In the genomic region with DNA sequence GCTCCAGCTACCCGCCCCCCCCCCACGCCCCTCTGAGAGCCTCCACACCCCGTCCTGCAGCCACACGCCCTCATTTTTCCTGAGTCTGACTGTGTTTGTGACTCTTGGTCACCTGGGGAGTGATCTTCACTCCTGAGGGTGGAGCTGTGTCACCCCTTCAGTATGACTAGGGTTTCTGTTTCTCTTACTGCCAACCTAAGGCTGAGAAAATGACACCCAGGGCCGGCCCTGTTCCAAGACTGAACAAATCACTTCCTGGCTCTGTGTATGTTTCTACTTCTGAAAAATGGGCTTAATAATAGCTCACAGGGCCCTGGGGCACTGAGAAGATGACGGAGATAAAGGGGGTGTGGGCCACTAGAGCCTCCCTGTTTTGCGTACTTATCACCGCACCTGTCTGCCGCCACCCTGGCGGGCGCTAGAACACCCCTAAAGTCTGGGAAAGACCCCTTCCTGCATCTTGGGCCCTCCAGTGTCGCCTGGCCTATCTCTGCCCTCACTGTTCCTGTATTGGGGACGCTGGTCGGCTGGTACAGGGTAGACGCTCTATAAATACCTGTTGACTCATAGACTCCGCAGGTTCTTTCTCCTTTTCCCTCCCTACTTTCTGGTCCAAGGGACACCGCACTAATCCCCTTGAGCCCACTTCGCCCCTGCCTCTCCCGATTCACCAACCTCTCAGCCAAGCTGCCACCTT, we compare ENCODE assay signal across 10 mouse cellular contexts. TPM values are rescaled to one million over a fixed set of nuclear protein-coding genes. Genes with fewer than 3 reads are reported as not detected.
DNase-seq lines count a peak whose midpoint lies in the region; ATAC-seq lines count a peak whose summit lies in the region.
"Had no signal": no experiment of that assay in that cellular context is flagged by ENCODE, and none has a peak within 500 bp of the region (broad histone marks: within the 10 kb centered on the region; RNA-seq: fewer than 3 reads in every experiment).

No protein-coding gene starts in this region.

- H3K4me3 ChIP-seq in liver, embryonic 11.5 days (ENCODE audit: low read depth, low read length) = peak overlapping the region; percentile 23
- H3K4me3 ChIP-seq in intestine, embryonic 16.5 days (ENCODE audit: low read length) = peak overlapping the region; percentile 58
- no peak overlapping the region for H3K4me3 ChIP-seq in neural tube, embryonic 12.5 days

- no peak for ATAC-seq in liver, embryonic 11.5 days (replicated peaks; ENCODE audit: low FRiP score)
- peak; percentile 78 for ATAC-seq in intestine, embryonic 16.5 days
- no peak for ATAC-seq in neural tube, embryonic 12.5 days (ENCODE audit: low FRiP score, low read depth)

- H3K4me1 ChIP-seq in liver, embryonic 11.5 days (replicated peaks; ENCODE audit: control insufficient read depth, insufficient read depth, low read length) = peaks cover 8% of the 10 kb centered on the region
- H3K4me1 ChIP-seq in intestine, embryonic 16.5 days (ENCODE audit: control insufficient read depth, insufficient read depth, low read length) = 0 out of 2 replicates have a peak, but pooled peaks cover 6% of the 10 kb centered on the region
- no peaks in the 10 kb centered on the region for H3K4me1 ChIP-seq in neural tube, embryonic 12.5 days

- 23% methylated on average over 19 of the region's 19 CpGs for WGBS in liver, embryonic 11.5 days
- 19% methylated on average over 19 of the region's 19 CpGs for WGBS in intestine, embryonic 16.5 days
- 30% methylated on average over 19 of the region's 19 CpGs for WGBS in neural tube, embryonic 12.5 days

- H3K27ac ChIP-seq in liver, embryonic 11.5 days (ENCODE audit: low read depth, low read length) = no peak overlapping the region
- H3K27ac ChIP-seq in intestine, embryonic 16.5 days (ENCODE audit: low read length) = peak overlapping the region; percentile 77
- H3K27ac ChIP-seq in neural tube, embryonic 12.5 days = no peak overlapping the region
- H3K27ac ChIP-seq: layer of hippocampus, adult 2 months had no signal

- no peak overlapping the region for H3K9ac ChIP-seq in liver, embryonic 11.5 days (ENCODE audit: low read depth, low read length)
- H3K9ac ChIP-seq in intestine, embryonic 16.5 days (ENCODE audit: low read depth, low read length) = peak overlapping the region; percentile 70
- H3K9ac ChIP-seq in neural tube, embryonic 12.5 days = no peak overlapping the region

- no peaks in the 10 kb centered on the region for H3K36me3 ChIP-seq in liver, embryonic 11.5 days (ENCODE audit: control insufficient read depth, insufficient read depth, low read length)
- H3K36me3 ChIP-seq in intestine, embryonic 16.5 days (ENCODE audit: control insufficient read depth, insufficient read depth, low read length) = no peaks in the 10 kb centered on the region
- H3K36me3 ChIP-seq in neural tube, embryonic 12.5 days = no peaks in the 10 kb centered on the region

- peak overlapping the region; percentile 53 for H3K4me2 ChIP-seq in liver, embryonic 11.5 days
- H3K4me2 ChIP-seq in intestine, embryonic 16.5 days (ENCODE audit: low read depth, low read length) = peak overlapping the region; percentile 54
- H3K4me2 ChIP-seq in neural tube, embryonic 12.5 days (replicated peaks) = peak overlapping the region; percentile 16; the same call in 1 of the 2 replicates

- H3K27me3 ChIP-seq in liver, embryonic 11.5 days (replicated peaks; ENCODE audit: control insufficient read depth, insufficient read depth, low read length) = peaks cover 25% of the 10 kb centered on the region
- H3K27me3 ChIP-seq in intestine, embryonic 16.5 days (replicated peaks; ENCODE audit: control insufficient read depth, insufficient read depth, low read length) = 0 out of 2 replicates have a peak, but pooled peaks cover 2% of the 10 kb centered on the region
- H3K27me3 ChIP-seq in neural tube, embryonic 12.5 days (replicated peaks) = peaks cover 25% of the 10 kb centered on the region

- peak; percentile 14 for DNase-seq in cerebellum, adult 9-10 months
- DNase-seq in cerebellum, postnatal 14 days = no peak
- DNase-seq in liver, embryonic 11.5 days (ENCODE audit: low spot score) = no peak
- DNase-seq in liver = no peak
- DNase-seq in right cerebral cortex, adult 2 months (ENCODE audit: low spot score in 2 of 2) = no peak
- DNase-seq in spleen, adult 12 weeks (ENCODE audit: low spot score) = no peak

- H3K9me3 ChIP-seq in liver, embryonic 11.5 days (ENCODE audit: control insufficient read depth, low read length) = no peaks in the 10 kb centered on the region
- H3K9me3 ChIP-seq in intestine, embryonic 16.5 days (ENCODE audit: control insufficient read depth, low read length) = no peaks in the 10 kb centered on the region
- no peaks in the 10 kb centered on the region for H3K9me3 ChIP-seq in neural tube, embryonic 12.5 days

RNA-seq across cellular contexts. Expression of gene Cnksr1, which starts 0.5 kb away (rescaled TPM):
- polyA plus RNA-seq in liver, embryonic 11.5 days (2014; fragmentation: Nextera tagmentation; extraction: Ambion mirVana) = 0.26 and 0.51 TPM in 2 replicates
- 16.9 and 18.3 TPM in 2 replicates for polyA plus RNA-seq in intestine, embryonic 16.5 days (2015; fragmentation: Nextera tagmentation; extraction: Ambion mirVana)
- 0.13 and 0.19 TPM in 2 replicates for polyA plus RNA-seq in neural tube, embryonic 12.5 days (2016; fragmentation: Nextera tagmentation; extraction: Ambion mirVana)

RNA-seq across cellular contexts. Expression of gene E130218I03Rik, which starts 5.7 kb away (rescaled TPM):
- polyA plus RNA-seq in liver, embryonic 11.5 days (2014; fragmentation: Nextera tagmentation; extraction: Ambion mirVana) = 0.39 and 0.52 TPM in 2 replicates
- polyA plus RNA-seq in intestine, embryonic 16.5 days (2015; fragmentation: Nextera tagmentation; extraction: Ambion mirVana) = 0.28 and 0.34 TPM in 2 replicates
- polyA plus RNA-seq in neural tube, embryonic 12.5 days (2016; fragmentation: Nextera tagmentation; extraction: Ambion mirVana) = 0.45 and 0.84 TPM in 2 replicates
- polyA plus RNA-seq: cortical plate, adult 2 months had no signal

RNA-seq across cellular contexts. Expression of gene Zfp593, which starts 7.7 kb away (rescaled TPM):
- 17.6 and 22.4 TPM in 2 replicates for polyA plus RNA-seq in liver, embryonic 11.5 days (2014; fragmentation: Nextera tagmentation; extraction: Ambion mirVana)
- polyA plus RNA-seq in intestine, embryonic 16.5 days (2015; fragmentation: Nextera tagmentation; extraction: Ambion mirVana) = 13.0 and 14.5 TPM in 2 replicates
- 18.6 and 18.9 TPM in 2 replicates for polyA plus RNA-seq in neural tube, embryonic 12.5 days (2016; fragmentation: Nextera tagmentation; extraction: Ambion mirVana)

RNA-seq across cellular contexts. Expression of gene Gm30191, which starts 9.0 kb away (rescaled TPM):
- not detected in 2 replicates for polyA plus RNA-seq in liver, embryonic 11.5 days (2014; fragmentation: Nextera tagmentation; extraction: Ambion mirVana)
- polyA plus RNA-seq in intestine, embryonic 16.5 days (2015; fragmentation: Nextera tagmentation; extraction: Ambion mirVana) = not detected in 2 replicates
- 0.33 TPM in 1 of 2 replicates, not detected in the other for polyA plus RNA-seq in neural tube, embryonic 12.5 days (2016; fragmentation: Nextera tagmentation; extraction: Ambion mirVana)
- polyA plus RNA-seq: cortical plate, adult 2 months had no signal

RNA-seq across cellular contexts. Expression of gene Catsper4, which starts 10.5 kb away (rescaled TPM):
- not detected in 2 replicates for polyA plus RNA-seq in liver, embryonic 11.5 days (2014; fragmentation: Nextera tagmentation; extraction: Ambion mirVana)
- 0.37 and 0.60 TPM in 2 replicates for polyA plus RNA-seq in intestine, embryonic 16.5 days (2015; fragmentation: Nextera tagmentation; extraction: Ambion mirVana)
- not detected in 2 replicates for polyA plus RNA-seq in neural tube, embryonic 12.5 days (2016; fragmentation: Nextera tagmentation; extraction: Ambion mirVana)
- polyA plus RNA-seq: cortical plate, adult 2 months had no signal

Comparison
In these comparisons a context has a peak if more than half of its experiments do, and no peak if none do; other contexts are left out.
1. RNA of gene Cnksr1, which starts 0.5 kb away (polyA plus RNA-seq): 16.9 to 18.3 TPM in intestine, embryonic 16.5 days; 0.26 to 0.51 TPM in liver, embryonic 11.5 days and 0.13 to 0.19 TPM in neural tube, embryonic 12.5 days; every median in the first group is over 10 times any median in the second.
2. Peak in every context shown above with its lines, with median percentiles within 50 percentile points of each other: H3K4me2 ChIP-seq.